Mouse (Mus musculus): ENCODE results near the gene Tbkbp1. TPM values are rescaled to one million over a fixed set of nuclear protein-coding genes. Genes with fewer than 3 reads are reported as not detected.

Gene Tbkbp1
- polyA plus RNA-seq, 1 experiment from 2014 or later, result 8.6 TPM

- ATAC-seq (ENCODE audit: borderline replicate concordance, extremely low read depth, low FRiP score, low TSS enrichment), result no peak
- Histone ChIP-seq H3K9me3 (no peaks in the 10 kb centered on the region), H3K9ac (no peak overlapping the region), H3K27ac (no peak overlapping the region), H3K4me3 (no peak overlapping the region), H3K4me2 (no peak overlapping the region), H3K36me3 (no peaks in the 10 kb centered on the region), H3K27me3 (peaks cover 26% of the 10 kb centered on the region), H3K4me1 (no peaks in the 10 kb centered on the region)
- 58% methylated on average over 2 of the region's 2 CpGs for WGBS
These were observed 56.7 kb downstream of the Tbkbp1 start for GRCm38 (mm10) chr11:97094600-97094999.

GRCm38 (mm10) chr11:97086365-97086764 lies 64.9 kb downstream of the Tbkbp1 start:
- H3K27me3 ChIP-seq, result peaks cover 16% of the 10 kb centered on the region; the same call in 1 of the 2 replicates
- 61% methylated on average over 6 of the region's 6 CpGs for WGBS
- H3K9me3 ChIP-seq, result no peaks in the 10 kb centered on the region
- H3K4me2 ChIP-seq, result no peak overlapping the region
- H3K4me3 ChIP-seq, result no peak overlapping the region
- no peak overlapping the region for H3K9ac ChIP-seq
- no peak overlapping the region for H3K27ac ChIP-seq
- no peaks in the 10 kb centered on the region for H3K36me3 ChIP-seq
- ATAC-seq (ENCODE audit: borderline replicate concordance, extremely low read depth, low FRiP score, low TSS enrichment), result no peak
- H3K4me1 ChIP-seq, result peaks cover 9% of the 10 kb centered on the region

Small RNA genes lying within 50 kb of the gene (microRNA-seq; reads per million reads assigned to microRNA genes)
- gene Mir7235, result 0.56 reads per million

Other genes starting within 250 kb of the Tbkbp1 start
- gene Cdk5rap3, start 235.0 kb downstream of the Tbkbp1 start, polyA plus RNA-seq (2015; fragmentation: Nextera tagmentation; extraction: Ambion mirVana), result 65.8 and 67.2 TPM in 2 replicates
- 38.2 and 40.1 TPM in 2 replicates for gene Prr15l, start 223.4 kb downstream of the Tbkbp1 start, polyA plus RNA-seq (2015; fragmentation: Nextera tagmentation; extraction: Ambion mirVana)
- gene Pnpo, start 207.5 kb downstream of the Tbkbp1 start, polyA plus RNA-seq (2015; fragmentation: Nextera tagmentation; extraction: Ambion mirVana), result 30.4 and 34.3 TPM in 2 replicates
- gene Sp2, start 168.5 kb downstream of the Tbkbp1 start, polyA plus RNA-seq (2015; fragmentation: Nextera tagmentation; extraction: Ambion mirVana), result 15.7 and 17.9 TPM in 2 replicates
- gene Sp6, start 138.1 kb downstream of the Tbkbp1 start, polyA plus RNA-seq (2015; fragmentation: Nextera tagmentation; extraction: Ambion mirVana), result 0.72 and 0.98 TPM in 2 replicates
- 31.2 and 31.9 TPM in 2 replicates for gene Scrn2, start 121.6 kb downstream of the Tbkbp1 start, polyA plus RNA-seq (2015; fragmentation: Nextera tagmentation; extraction: Ambion mirVana)
- gene Lrrc46, start 110.1 kb downstream of the Tbkbp1 start, polyA plus RNA-seq (2015; fragmentation: Nextera tagmentation; extraction: Ambion mirVana), result 3.7 and 5.9 TPM in 2 replicates
- gene Mrpl10, start 109.9 kb downstream of the Tbkbp1 start, polyA plus RNA-seq (2015; fragmentation: Nextera tagmentation; extraction: Ambion mirVana), result 79.4 and 85.2 TPM in 2 replicates
- gene Osbpl7, start 100.9 kb downstream of the Tbkbp1 start, polyA plus RNA-seq (2015; fragmentation: Nextera tagmentation; extraction: Ambion mirVana), result 10.3 and 11.7 TPM in 2 replicates
- gene Tbx21, start 36.2 kb downstream of the Tbkbp1 start, polyA plus RNA-seq (2015; fragmentation: Nextera tagmentation; extraction: Ambion mirVana), result 0.07 TPM in 1 of 2 replicates, not detected in the other
- gene Kpnb1, start 36.4 kb upstream of the Tbkbp1 start, polyA plus RNA-seq (2015; fragmentation: Nextera tagmentation; extraction: Ambion mirVana), result 50.5 and 52.5 TPM in 2 replicates
- 73.6 and 76.0 TPM in 2 replicates for gene Npepps, start 129.1 kb upstream of the Tbkbp1 start, polyA plus RNA-seq (2015; fragmentation: Nextera tagmentation; extraction: Ambion mirVana)
- gene Mrpl45, start 164.2 kb upstream of the Tbkbp1 start, polyA plus RNA-seq (2015; fragmentation: Nextera tagmentation; extraction: Ambion mirVana), result 44.6 and 47.9 TPM in 2 replicates
- gene Gpr179, start 200.6 kb upstream of the Tbkbp1 start, polyA plus RNA-seq (2015; fragmentation: Nextera tagmentation; extraction: Ambion mirVana), result 0.07 and 0.16 TPM in 2 replicates
- gene Socs7, start 211.1 kb upstream of the Tbkbp1 start, polyA plus RNA-seq (2015; fragmentation: Nextera tagmentation; extraction: Ambion mirVana), result 3.4 and 3.6 TPM in 2 replicates

Measured in lung, embryonic 15.5 days (tissue).